8 mouse cellular contexts compared by ENCODE assay signal in the genomic region with DNA sequence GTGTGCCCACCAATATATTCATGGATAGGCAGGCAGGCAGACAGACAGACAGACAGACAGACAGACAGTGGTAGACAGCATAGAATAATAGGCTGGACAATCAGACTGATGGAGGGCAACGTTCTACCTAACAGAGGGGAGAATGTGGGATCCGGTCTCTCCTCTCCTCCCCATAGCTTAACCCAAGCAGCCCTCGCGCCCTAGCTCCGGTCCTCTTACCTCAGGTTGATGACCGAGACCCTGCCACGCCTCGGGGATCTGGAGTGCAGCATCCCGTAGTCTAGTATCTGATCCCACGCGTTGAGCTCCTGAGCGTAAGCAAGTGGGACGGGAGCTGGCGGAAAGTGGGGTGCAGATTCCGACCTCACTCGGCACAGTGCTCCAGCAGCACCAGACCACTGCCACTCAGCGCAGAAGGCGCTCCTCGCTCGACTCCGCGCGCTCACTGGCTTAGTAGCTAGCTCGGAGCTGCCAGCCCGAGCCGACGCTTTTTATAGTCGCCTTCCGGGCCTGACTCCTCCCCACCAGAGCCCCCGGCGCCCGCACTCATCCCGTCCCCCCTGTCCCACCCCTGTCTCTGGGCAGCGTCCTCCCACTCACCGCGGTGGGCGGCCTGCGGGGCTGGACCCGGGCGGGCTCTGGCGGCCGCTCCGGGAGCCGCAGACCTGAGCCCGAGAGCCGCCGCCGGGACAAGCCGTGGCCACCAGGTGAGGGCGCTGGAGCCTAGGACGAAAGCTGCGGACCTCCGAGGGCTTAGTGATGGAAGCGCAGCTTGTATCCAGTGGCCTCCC. TPM values are rescaled to one million over a fixed set of nuclear protein-coding genes. Genes with fewer than 3 reads are reported as not detected.
DNase-seq lines count a peak whose midpoint lies in the region; ATAC-seq and TF ChIP-seq lines count a peak whose summit lies in the region.

A gene (minus strand): TSS at position 464 of the 791 bp plus-strand sequence.

- H3K9me3 ChIP-seq in embryonic facial prominence, embryonic 13.5 days, result no peaks in the 10 kb centered on the region
- no peaks in the 10 kb centered on the region for H3K9me3 ChIP-seq in limb, embryonic 10.5 days (replicated peaks)
- no peaks in the 10 kb centered on the region for H3K9me3 ChIP-seq in midbrain, embryonic 11.5 days (ENCODE audit: control insufficient read depth, low read length)

- H3K27ac ChIP-seq in embryonic facial prominence, embryonic 13.5 days, result no peak within 1 kb of the TSS
- H3K27ac ChIP-seq in kidney, adult 2 months (ENCODE audit: insufficient read depth, low read depth, low read length), result no peak within 1 kb of the TSS
- no peak within 1 kb of the TSS for H3K27ac ChIP-seq in limb, embryonic 10.5 days
- H3K27ac ChIP-seq in midbrain, embryonic 11.5 days (ENCODE audit: low read depth, low read length), result no peak within 1 kb of the TSS

- no peaks in the 10 kb centered on the region for H3K36me3 ChIP-seq in embryonic facial prominence, embryonic 13.5 days
- H3K36me3 ChIP-seq in kidney, adult 2 months (ENCODE audit: control insufficient read depth, insufficient read depth, low read length), result no peaks in the 10 kb centered on the region
- no peaks in the 10 kb centered on the region for H3K36me3 ChIP-seq in limb, embryonic 10.5 days
- H3K36me3 ChIP-seq in midbrain, embryonic 11.5 days (ENCODE audit: control insufficient read depth, insufficient read depth, low read length), result no peaks in the 10 kb centered on the region

- under 1% methylated on average over 54 of the region's 54 CpGs for WGBS in embryonic facial prominence, embryonic 13.5 days
- WGBS in kidney, adult 2 months, result under 1% methylated on average over 54 of the region's 54 CpGs
- WGBS in limb, embryonic 10.5 days, result 1% methylated on average over 54 of the region's 54 CpGs
- WGBS in midbrain, embryonic 11.5 days, result under 1% methylated on average over 54 of the region's 54 CpGs

- peak; percentile 75 for TF ChIP-seq CTCF in kidney, adult 2 months (conservative IDR thresholded peaks at IDR 0.05; ENCODE audit: insufficient read depth, insufficient read length, low read depth, low read length)

- peak within 1 kb of the TSS; percentile 50 for H3K4me3 ChIP-seq in embryonic facial prominence, embryonic 13.5 days
- peak within 1 kb of the TSS; percentile 21 for H3K4me3 ChIP-seq in kidney, adult 2 months (ENCODE audit: insufficient read depth, low read depth, low read length)
- peak within 1 kb of the TSS; percentile 55 for H3K4me3 ChIP-seq in limb, embryonic 10.5 days
- peak within 1 kb of the TSS; percentile 47 for H3K4me3 ChIP-seq in midbrain, embryonic 11.5 days (ENCODE audit: low read depth, low read length)

- TF ChIP-seq POLR2A in kidney, adult 2 months (IDR thresholded peaks at IDR 0.05; ENCODE audit: low read depth, low read length), result no peak

- H3K4me1 ChIP-seq in embryonic facial prominence, embryonic 13.5 days, result peaks cover 16% of the 10 kb centered on the region
- no peaks in the 10 kb centered on the region for H3K4me1 ChIP-seq in kidney, adult 2 months (ENCODE audit: control insufficient read depth, insufficient read depth, low read length)
- H3K4me1 ChIP-seq in limb, embryonic 10.5 days, result peaks cover 17% of the 10 kb centered on the region
- peaks cover 8% of the 10 kb centered on the region for H3K4me1 ChIP-seq in midbrain, embryonic 11.5 days (ENCODE audit: control insufficient read depth, insufficient read depth, low read length)

- peaks cover 39% of the 10 kb centered on the region for H3K27me3 ChIP-seq in embryonic facial prominence, embryonic 13.5 days
- no peaks in the 10 kb centered on the region for H3K27me3 ChIP-seq in kidney, adult 2 months (replicated peaks; ENCODE audit: control insufficient read depth, insufficient read depth, low read length)
- H3K27me3 ChIP-seq in limb, embryonic 10.5 days (ENCODE audit: low read depth, poor library complexity, severe bottlenecking), result peaks cover 45% of the 10 kb centered on the region
- H3K27me3 ChIP-seq in midbrain, embryonic 11.5 days (ENCODE audit: control insufficient read depth, insufficient read depth, low read length), result peaks cover 17% of the 10 kb centered on the region

- peak within 1 kb of the TSS; percentile 86 for H3K4me2 ChIP-seq in embryonic facial prominence, embryonic 13.5 days
- peak within 1 kb of the TSS; percentile 83 for H3K4me2 ChIP-seq in midbrain, embryonic 11.5 days

- ATAC-seq in embryonic facial prominence, embryonic 13.5 days (ENCODE audit: insufficient number of reproducible peaks, insufficient read depth, low FRiP score, low TSS enrichment, low read depth), result peak; percentile 63; the same call in 1 of the 2 replicates
- peak; percentile 90 for ATAC-seq in midbrain, embryonic 11.5 days (ENCODE audit: low FRiP score)
- ATAC-seq in erythroblast, adult 5-6 weeks (replicated peaks; ENCODE audit: low FRiP score, poor library complexity, severe bottlenecking), result no peak

- peak; percentile 84 to 90 for DNase-seq in adrenal gland, postnatal 36 days
- peak; percentile 36 for DNase-seq in heart, adult 8-10 months (ENCODE audit: low spot score)
- peak; percentile 84 for DNase-seq in kidney, adult 2 months
- DNase-seq in limb, embryonic 10.5 days (ENCODE audit: low spot score), result peak; percentile 87
- DNase-seq in midbrain, embryonic 11.5 days (ENCODE audit: low spot score, missing footprints), result peak; percentile 96
- DNase-seq in spleen, adult 12 weeks (ENCODE audit: low spot score), result peak; percentile 29

- peak within 1 kb of the TSS; percentile 64 for H3K9ac ChIP-seq in embryonic facial prominence, embryonic 13.5 days
- H3K9ac ChIP-seq in midbrain, embryonic 11.5 days (ENCODE audit: low read length), result peak within 1 kb of the TSS; percentile 47

RNA-seq across cellular contexts. Expression of the gene that starts here (rescaled TPM):
- total RNA-seq in adrenal gland, postnatal 36 days (2021), result 1 to 10 TPM in 1 of 2 experiments, under 1 TPM in 1; 0.79 to 1.6 TPM
- polyA plus RNA-seq in embryonic facial prominence, embryonic 13.5 days (2015; fragmentation: Nextera tagmentation; extraction: Ambion mirVana), result 0.25 and 0.40 TPM in 2 replicates
- total RNA-seq in heart, adult 8-10 months (2022), result under 1 TPM in 2 of 4 experiments, not detected in 2; 0.05 to 0.09 TPM
- polyA plus RNA-seq in kidney, adult 2 months (2012; rRNA removed), result 0.08 and 0.10 TPM in 2 replicates
- 0.03 TPM in 1 of 2 replicates, not detected in the other for polyA plus RNA-seq in limb, embryonic 10.5 days (2016; fragmentation: Nextera tagmentation; extraction: Ambion mirVana)
- polyA plus RNA-seq in midbrain, embryonic 11.5 days (2014; fragmentation: Nextera tagmentation; extraction: Ambion mirVana), result 0.62 and 0.63 TPM in 2 replicates
- 0.42 TPM in 1 of 2 replicates, not detected in the other for total RNA-seq in erythroblast, adult 5-6 weeks (2015; ENCODE audit: low replicate concordance)
- total RNA-seq in erythroblast, adult 5-6 weeks (2017; ENCODE audit: low replicate concordance), result not detected in 2 replicates

Comparison
In these comparisons a context has a peak if more than half of its experiments do, and no peak if none do; other contexts are left out.
1. Peak in ATAC-seq, H3K4me3 ChIP-seq, H3K9ac ChIP-seq and H3K4me2 ChIP-seq in embryonic facial prominence, embryonic 13.5 days; RNA of the gene not detected or under 1 TPM.
2. Peak in DNase-seq in heart, adult 8-10 months; RNA of the gene not detected or under 1 TPM.
3. Peak in DNase-seq and H3K4me3 ChIP-seq in kidney, adult 2 months; RNA of the gene not detected or under 1 TPM.
4. Peak in DNase-seq and H3K4me3 ChIP-seq in limb, embryonic 10.5 days; RNA of the gene not detected or under 1 TPM.
5. Peak in DNase-seq, ATAC-seq, H3K4me3 ChIP-seq, H3K9ac ChIP-seq and H3K4me2 ChIP-seq in midbrain, embryonic 11.5 days; RNA of the gene not detected or under 1 TPM.
6. DNase-seq: peak in every context shown above with its lines; median percentile 96 in midbrain, embryonic 11.5 days; 87 in adrenal gland, postnatal 36 days; 87 in limb, embryonic 10.5 days; 84 in kidney, adult 2 months; 36 in heart, adult 8-10 months; 29 in spleen, adult 12 weeks.